Mouse (Mus musculus): ENCODE data around the gene Atxn2.

- no peak for TF ChIP-seq CTCF (IDR thresholded peaks at IDR 0.05; ENCODE audit: borderline replicate concordance, control insufficient read depth, extremely low read depth, insufficient read depth, low read length, poor library complexity)
- no peak for TF ChIP-seq POLR2A (IDR thresholded peaks at IDR 0.05; ENCODE audit: control insufficient read depth, extremely low read depth, insufficient read depth, low read length, poor library complexity)
These were observed 46.2 kb upstream of the Atxn2 start for GRCm38 (mm10) chr5:121664971-121665370.

Measured in thymus, adult 2 months (tissue).